Mouse (Mus musculus) ES-Bruce4 (cell line): ENCODE results near the gene Mark3. TPM values are rescaled to one million over a fixed set of nuclear protein-coding genes. Genes with fewer than 3 reads are reported as not detected.

Experiments
- H3K27ac ChIP-seq: 2 replicates; pipeline ENCODE4 v1.5.1; 2012; ENCODE audit warnings: low read length, inconsistent platforms; ENCODE audit not compliant: insufficient read depth
- H3K27me3 ChIP-seq: 2 replicates; pipeline ENCODE4 v1.6.1; 2012; ENCODE audit warnings: mild to moderate bottlenecking, low read length, inconsistent platforms; ENCODE audit not compliant: control insufficient read depth, poor library complexity, insufficient read depth, severe bottlenecking
- H3K36me3 ChIP-seq: 2 replicates; pipeline ENCODE4 v1.6.1; 2012; ENCODE audit warnings: inconsistent platforms, mild to moderate bottlenecking, low read length, moderate library complexity; ENCODE audit not compliant: control insufficient read depth, poor library complexity, insufficient read depth, severe bottlenecking
- H3K4me1 ChIP-seq: one replicate; pipeline ENCODE4 v1.8.1; 2011; ENCODE audit warnings: low read length; ENCODE audit not compliant: control insufficient read depth, insufficient read depth
- H3K4me3 ChIP-seq: 2 replicates; pipeline ENCODE4 v1.5.1; 2011; ENCODE audit warnings: low read depth, mild to moderate bottlenecking, low read length
- H3K9ac ChIP-seq: 2 replicates; pipeline ENCODE4 v1.6.1; 2012; ENCODE audit warnings: low read depth, mild to moderate bottlenecking, inconsistent platforms; ENCODE audit not compliant: poor library complexity, severe bottlenecking
- H3K9me3 ChIP-seq: replicated peaks from 2 replicates; pipeline ENCODE4 v1.6.1; 2012; ENCODE audit warnings: mild to moderate bottlenecking, low read length, inconsistent platforms; ENCODE audit not compliant: control insufficient read depth, poor library complexity, insufficient read depth, severe bottlenecking
- CTCF ChIP-seq: IDR thresholded peaks from one replicate; pipeline ENCODE4 v1.8.1; 2011; ENCODE audit warnings: low read depth, low read length
- EP300 ChIP-seq: IDR thresholded peaks from 2 replicates; pipeline ENCODE4 v1.6.1; 2011; ENCODE audit warnings: low read depth, low read length; ENCODE audit not compliant: insufficient read depth
- POLR2A ChIP-seq: IDR thresholded peaks from one replicate; pipeline ENCODE4 v1.8.1; 2011; ENCODE audit warnings: low read length; ENCODE audit not compliant: insufficient read depth
- polyA plus RNA-seq: library from polyadenylated mRNA; stranded (reverse); fragments of >200 nt; gene quantifications from 2 replicates; pipeline ENCODE4 v1.2.4, GENCODE M21; 2011; ENCODE audit warnings: low read depth; ENCODE audit not compliant: missing spikeins, insufficient read depth, insufficient read length

Mark3 gene
- polyA plus RNA-seq, 1 experiment = 90.2 TPM

- H3K4me3 ChIP-seq = no peak overlapping the region
- TF ChIP-seq EP300 = no peak
- no peak for TF ChIP-seq CTCF
- TF ChIP-seq POLR2A = no peak
- H3K9me3 ChIP-seq = no peaks in the 10 kb centered on the region; the same call in 1 of the 2 replicates
Measured at GRCm38 (mm10) chr12:111599640-111600039, 25.3 kb downstream of the Mark3 start.

GRCm38 (mm10) chr12:111603871-111604270 lies 29.5 kb downstream of the Mark3 start:
- H3K9ac ChIP-seq = no peak overlapping the region
- TF ChIP-seq CTCF (no peak), EP300 (no peak), POLR2A (no peak)
- H3K4me1 ChIP-seq = no peaks in the 10 kb centered on the region
- H3K36me3 ChIP-seq = peaks cover 11% of the 10 kb centered on the region; the same call in 1 of the 2 replicates
- no peak overlapping the region for H3K27ac ChIP-seq
- H3K27me3 ChIP-seq = no peaks in the 10 kb centered on the region
- no peaks in the 10 kb centered on the region for H3K9me3 ChIP-seq
- no peak overlapping the region for H3K4me3 ChIP-seq

More at GRCm38 (mm10) chr12:111599640-111600039, 25.3 kb downstream of the Mark3 start:
- Histone ChIP-seq H3K9ac (no peak overlapping the region), H3K27ac (no peak overlapping the region), H3K36me3 (peaks cover 19% of the 10 kb centered on the region), H3K4me1 (no peaks in the 10 kb centered on the region), H3K27me3 (no peaks in the 10 kb centered on the region)

GRCm38 (mm10) chr12:111605619-111606018 lies 31.3 kb downstream of the Mark3 start:
- Histone ChIP-seq H3K4me3 (no peak overlapping the region), H3K9ac (no peak overlapping the region), H3K36me3 (peaks cover 18% of the 10 kb centered on the region), H3K27ac (no peak overlapping the region), H3K4me1 (no peaks in the 10 kb centered on the region), H3K9me3 (no peaks in the 10 kb centered on the region), H3K27me3 (no peaks in the 10 kb centered on the region)
- TF ChIP-seq EP300 (no peak), POLR2A (no peak), CTCF (no peak)

GRCm38 (mm10) chr12:111608015-111608414 lies 33.7 kb downstream of the Mark3 start:
- H3K9me3 ChIP-seq = no peaks in the 10 kb centered on the region
- no peaks in the 10 kb centered on the region for H3K4me1 ChIP-seq
- no peak overlapping the region for H3K9ac ChIP-seq
- H3K27me3 ChIP-seq = no peaks in the 10 kb centered on the region
- no peak overlapping the region for H3K27ac ChIP-seq
- peaks cover 20% of the 10 kb centered on the region for H3K36me3 ChIP-seq
- TF ChIP-seq EP300 (no peak), POLR2A (no peak), CTCF (no peak)
- no peak overlapping the region for H3K4me3 ChIP-seq

- H3K4me3 ChIP-seq = no peak overlapping the region
- no peak overlapping the region for H3K27ac ChIP-seq
- H3K36me3 ChIP-seq = peaks cover 19% of the 10 kb centered on the region
- H3K9ac ChIP-seq = no peak overlapping the region
- no peaks in the 10 kb centered on the region for H3K27me3 ChIP-seq
- TF ChIP-seq CTCF = no peak
- TF ChIP-seq EP300 = no peak
- TF ChIP-seq POLR2A = no peak
- H3K4me1 ChIP-seq = no peaks in the 10 kb centered on the region
- H3K9me3 ChIP-seq = no peaks in the 10 kb centered on the region
Measured at GRCm38 (mm10) chr12:111614475-111615141, 40.3 kb downstream of the Mark3 start.

GRCm38 (mm10) chr12:111618266-111618665 lies 43.9 kb downstream of the Mark3 start:
- Histone ChIP-seq H3K9me3 (no peaks in the 10 kb centered on the region), H3K27ac (no peak overlapping the region), H3K9ac (no peak overlapping the region), H3K27me3 (no peaks in the 10 kb centered on the region), H3K36me3 (peaks cover 18% of the 10 kb centered on the region), H3K4me1 (no peaks in the 10 kb centered on the region), H3K4me3 (no peak overlapping the region)
- TF ChIP-seq CTCF (no peak), EP300 (no peak), POLR2A (no peak)
